Mouse (Mus musculus): Measurements from ENCODE around the gene Wdr90. TPM values are rescaled to one million over a fixed set of nuclear protein-coding genes. Genes with fewer than 3 reads are reported as not detected.
"Not testable (repeated sequence)": the region's sequence is repeated elsewhere in the genome, so short reads cannot be mapped to it uniquely, and the experiment has no call there.

Gene Wdr90
- total RNA-seq, 2 experiments from 2014 or later = 9.5 to 19.3 TPM

- ATAC-seq (ENCODE audit: poor library complexity, severe bottlenecking) = no peak
Measured at GRCm38 (mm10) chr17:25809606-25810340, 51.5 kb downstream of the Wdr90 start.

GRCm38 (mm10) chr17:25808789-25809605 is 52.3 kb downstream of the Wdr90 start, which contains the start of gene Fbxl16:
Gene Fbxl16, plus strand, starts transcription at chr17:25809085.
- ATAC-seq (ENCODE audit: poor library complexity, severe bottlenecking) = no peak

- no peak for ATAC-seq (ENCODE audit: poor library complexity, severe bottlenecking)
Measured at GRCm38 (mm10) chr17:25808028-25808427, 53.3 kb downstream of the Wdr90 start.

- not testable (repeated sequence) for ATAC-seq (ENCODE audit: poor library complexity, severe bottlenecking)
Measured at GRCm38 (mm10) chr17:25807452-25807851, 53.8 kb downstream of the Wdr90 start.

GRCm38 (mm10) chr17:25806507-25806906 is 54.8 kb downstream of the Wdr90 start:
- no peak for ATAC-seq (ENCODE audit: poor library complexity, severe bottlenecking)

GRCm38 (mm10) chr17:25802825-25803517 is 58.3 kb downstream of the Wdr90 start:
- no peak for ATAC-seq (ENCODE audit: poor library complexity, severe bottlenecking)

- ATAC-seq (ENCODE audit: poor library complexity, severe bottlenecking) = peak; percentile 84
Measured at GRCm38 (mm10) chr17:25801029-25801428, 60.3 kb downstream of the Wdr90 start.

GRCm38 (mm10) chr17:25796951-25797369 is 64.3 kb downstream of the Wdr90 start, which contains the start of gene Metrn:
Gene Metrn, minus strand, starts transcription at chr17:25797136.
- ATAC-seq (ENCODE audit: poor library complexity, severe bottlenecking) = peak; percentile 80

- ATAC-seq (ENCODE audit: poor library complexity, severe bottlenecking) = no peak
Measured at GRCm38 (mm10) chr17:25796211-25796771, 65.0 kb downstream of the Wdr90 start.

GRCm38 (mm10) chr17:25795609-25796092 is 65.7 kb downstream of the Wdr90 start, which contains the start of gene AC134908.4:
Gene AC134908.4, minus strand, starts transcription at chr17:25795659.
- no peak for ATAC-seq (ENCODE audit: poor library complexity, severe bottlenecking)

- no peak for ATAC-seq (ENCODE audit: poor library complexity, severe bottlenecking)
Measured at GRCm38 (mm10) chr17:25794998-25795397, 66.3 kb downstream of the Wdr90 start.

Other genes starting within 250 kb of the Wdr90 start
- not detected in 2 replicates for gene Gng13, start 144.3 kb downstream of the Wdr90 start, total RNA-seq (2015)
- gene Gng13, start 144.3 kb downstream of the Wdr90 start, total RNA-seq (2017) = not detected in 2 replicates
- gene Chtf18, start 134.1 kb downstream of the Wdr90 start, total RNA-seq (2015) = 11.2 and 17.1 TPM in 2 replicates
- gene Chtf18, start 134.1 kb downstream of the Wdr90 start, total RNA-seq (2017) = 19.9 and 21.8 TPM in 2 replicates
- gene Rpusd1, start 133.8 kb downstream of the Wdr90 start, total RNA-seq (2015) = 6.0 and 7.0 TPM in 2 replicates
- gene Rpusd1, start 133.8 kb downstream of the Wdr90 start, total RNA-seq (2017) = 3.9 TPM in 2 replicates
- 0.16 TPM in 1 of 2 replicates, not detected in the other for gene Mslnl, start 125.5 kb downstream of the Wdr90 start, total RNA-seq (2015)
- gene Mslnl, start 125.5 kb downstream of the Wdr90 start, total RNA-seq (2017) = not detected in 2 replicates
- gene Msln, start 107.1 kb downstream of the Wdr90 start, total RNA-seq (2015) = not detected in 2 replicates
- gene Msln, start 107.1 kb downstream of the Wdr90 start, total RNA-seq (2017) = not detected in 2 replicates
- 11.6 and 14.5 TPM in 2 replicates for gene Narfl, start 87.7 kb downstream of the Wdr90 start, total RNA-seq (2015)
- gene Narfl, start 87.7 kb downstream of the Wdr90 start, total RNA-seq (2017) = 12.8 and 28.3 TPM in 2 replicates
- 10.3 and 10.5 TPM in 2 replicates for gene Haghl, start 75.8 kb downstream of the Wdr90 start, total RNA-seq (2015)
- gene Haghl, start 75.8 kb downstream of the Wdr90 start, total RNA-seq (2017) = 10.7 and 15.9 TPM in 2 replicates
- not detected in 2 replicates for gene Ccdc78, start 74.9 kb downstream of the Wdr90 start, total RNA-seq (2015)
- 0.16 TPM in 1 of 2 replicates, not detected in the other for gene Ccdc78, start 74.9 kb downstream of the Wdr90 start, total RNA-seq (2017)
- gene Fam173a, start 68.6 kb downstream of the Wdr90 start, total RNA-seq (2015) = 69.7 and 85.6 TPM in 2 replicates
- gene Fam173a, start 68.6 kb downstream of the Wdr90 start, total RNA-seq (2017) = 17.7 and 36.5 TPM in 2 replicates
- 0.69 and 7.2 TPM in 2 replicates for gene AC134908.4, start 65.8 kb downstream of the Wdr90 start, total RNA-seq (2015)
- gene AC134908.4, start 65.8 kb downstream of the Wdr90 start, total RNA-seq (2017) = not detected in 2 replicates
- 2.6 and 3.2 TPM in 2 replicates for gene Metrn, start 64.4 kb downstream of the Wdr90 start, total RNA-seq (2015)
- 8.3 and 11.2 TPM in 2 replicates for gene Metrn, start 64.4 kb downstream of the Wdr90 start, total RNA-seq (2017)
- not detected in 2 replicates for gene Fbxl16, start 52.4 kb downstream of the Wdr90 start, total RNA-seq (2015)
- gene Fbxl16, start 52.4 kb downstream of the Wdr90 start, total RNA-seq (2017) = not detected in 2 replicates
- gene Wdr24, start 37.9 kb downstream of the Wdr90 start, total RNA-seq (2015) = 4.6 and 6.9 TPM in 2 replicates
- gene Wdr24, start 37.9 kb downstream of the Wdr90 start, total RNA-seq (2017) = 12.3 and 15.1 TPM in 2 replicates
- gene Jmjd8, start 32.6 kb downstream of the Wdr90 start, total RNA-seq (2015) = 6.0 and 7.7 TPM in 2 replicates
- 10.6 and 14.4 TPM in 2 replicates for gene Jmjd8, start 32.6 kb downstream of the Wdr90 start, total RNA-seq (2017)
- 48.4 and 54.7 TPM in 2 replicates for gene Stub1, start 28.1 kb downstream of the Wdr90 start, total RNA-seq (2015)
- gene Stub1, start 28.1 kb downstream of the Wdr90 start, total RNA-seq (2017) = 62.6 and 67.6 TPM in 2 replicates
- gene Rhbdl1, start 24.2 kb downstream of the Wdr90 start, total RNA-seq (2015) = 0.98 and 1.4 TPM in 2 replicates
- gene Rhbdl1, start 24.2 kb downstream of the Wdr90 start, total RNA-seq (2017) = 0.55 and 0.69 TPM in 2 replicates
- gene Gm20683, start 19.7 kb downstream of the Wdr90 start, total RNA-seq (2015) = 0.07 TPM in 1 of 2 replicates, not detected in the other
- 0.33 TPM in 1 of 2 replicates, not detected in the other for gene Gm20683, start 19.7 kb downstream of the Wdr90 start, total RNA-seq (2017)
- 14.0 and 15.6 TPM in 2 replicates for gene Rhot2, start 16.6 kb downstream of the Wdr90 start, total RNA-seq (2015)
- 13.9 and 30.4 TPM in 2 replicates for gene Rhot2, start 16.6 kb downstream of the Wdr90 start, total RNA-seq (2017)
- 1.8 and 3.5 TPM in 2 replicates for gene Mcrip2, start 7.3 kb upstream of the Wdr90 start, total RNA-seq (2015)
- gene Mcrip2, start 7.3 kb upstream of the Wdr90 start, total RNA-seq (2017) = 3.1 and 4.1 TPM in 2 replicates
- gene Mettl26, start 13.6 kb upstream of the Wdr90 start, total RNA-seq (2015) = 18.9 and 20.3 TPM in 2 replicates
- 3.7 and 6.0 TPM in 2 replicates for gene Mettl26, start 13.6 kb upstream of the Wdr90 start, total RNA-seq (2017)
- gene Wfikkn1, start 19.4 kb upstream of the Wdr90 start, total RNA-seq (2015) = 1.0 and 1.6 TPM in 2 replicates
- 0.04 and 0.15 TPM in 2 replicates for gene Wfikkn1, start 19.4 kb upstream of the Wdr90 start, total RNA-seq (2017)
- gene Rab40c, start 58.2 kb upstream of the Wdr90 start, total RNA-seq (2015) = 7.9 and 12.8 TPM in 2 replicates
- 9.1 and 16.1 TPM in 2 replicates for gene Rab40c, start 58.2 kb upstream of the Wdr90 start, total RNA-seq (2017)
- gene Pigq, start 83.4 kb upstream of the Wdr90 start, total RNA-seq (2015) = 44.2 and 45.2 TPM in 2 replicates
- 33.8 and 36.5 TPM in 2 replicates for gene Pigq, start 83.4 kb upstream of the Wdr90 start, total RNA-seq (2017)
- gene Nhlrc4, start 83.5 kb upstream of the Wdr90 start, total RNA-seq (2015) = not detected in 2 replicates
- gene Nhlrc4, start 83.5 kb upstream of the Wdr90 start, total RNA-seq (2017) = not detected in 2 replicates
- not detected in 2 replicates for gene A930017K11Rik, start 91.1 kb upstream of the Wdr90 start, total RNA-seq (2015)
- not detected in 2 replicates for gene A930017K11Rik, start 91.1 kb upstream of the Wdr90 start, total RNA-seq (2017)
- 9.1 and 10.4 TPM in 2 replicates for gene Capn15, start 124.3 kb upstream of the Wdr90 start, total RNA-seq (2015)
- 3.5 and 3.7 TPM in 2 replicates for gene Capn15, start 124.3 kb upstream of the Wdr90 start, total RNA-seq (2017)
- 0.71 and 1.3 TPM in 2 replicates for gene Rab11fip3, start 208.1 kb upstream of the Wdr90 start, total RNA-seq (2015)
- 0.70 and 2.5 TPM in 2 replicates for gene Rab11fip3, start 208.1 kb upstream of the Wdr90 start, total RNA-seq (2017)
- 4.8 and 5.0 TPM in 2 replicates for gene Decr2, start 228.8 kb upstream of the Wdr90 start, total RNA-seq (2015)
- 11.9 and 13.3 TPM in 2 replicates for gene Decr2, start 228.8 kb upstream of the Wdr90 start, total RNA-seq (2017)
- 2.3 and 3.5 TPM in 2 replicates for gene Nme4, start 234.1 kb upstream of the Wdr90 start, total RNA-seq (2015)
- gene Nme4, start 234.1 kb upstream of the Wdr90 start, total RNA-seq (2017) = 4.2 and 8.2 TPM in 2 replicates